Mouse (Mus musculus) kidney, adult 2 months (tissue): ENCODE data around the gene Pcgf2.
"Not testable (repeated sequence)": the region's sequence is repeated elsewhere in the genome, so short reads cannot be mapped to it uniquely, and the experiment has no call there.

ENCODE experiments used
- CTCF ChIP-seq: fragments of 200-500 bp; conservative IDR thresholded peaks from 2 replicates; pipeline ENCODE4 v1.5.1; 2011; ENCODE audit warnings: low read depth, mild to moderate bottlenecking, control low read depth, low read length, moderate library complexity, mixed read lengths; ENCODE audit not compliant: insufficient read depth, insufficient read length
- POLR2A ChIP-seq: fragments of 200-500 bp; IDR thresholded peaks from one replicate; pipeline ENCODE4 v1.6.1; 2011; ENCODE audit warnings: low read depth, low read length, control low read depth

DNA sequence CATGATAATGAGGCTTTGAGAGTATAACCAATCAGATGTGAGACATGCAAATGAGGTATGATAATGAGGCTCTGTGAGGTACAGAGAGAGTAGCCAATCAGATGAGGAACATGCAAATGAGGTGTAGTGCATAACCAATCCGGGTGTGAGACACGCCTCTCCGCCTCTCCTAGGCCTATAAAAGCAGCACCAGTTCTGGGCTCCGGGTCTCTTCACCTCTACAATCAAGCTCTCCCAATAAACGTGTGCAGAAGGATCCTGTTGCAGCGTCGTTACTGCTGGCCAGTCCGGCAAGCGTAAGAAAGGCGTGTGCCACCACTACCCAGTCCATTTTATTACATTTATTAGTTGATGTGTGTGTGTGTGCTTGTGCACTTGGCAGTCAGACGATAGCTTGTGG is 46.9 kb downstream of the Pcgf2 start:
- not testable (repeated sequence) for TF ChIP-seq POLR2A, CTCF
